Mouse (Mus musculus): Measurements from ENCODE around the gene Gpr153. TPM values are rescaled to one million over a fixed set of nuclear protein-coding genes. Genes with fewer than 3 reads are reported as not detected.
A peak's percentile ranks its signal among the peaks of the same experiment; 100 is the strongest.

Gene Gpr153
- polyA plus RNA-seq, 1 experiment from 2014 or later: 7.8 TPM

DNA sequence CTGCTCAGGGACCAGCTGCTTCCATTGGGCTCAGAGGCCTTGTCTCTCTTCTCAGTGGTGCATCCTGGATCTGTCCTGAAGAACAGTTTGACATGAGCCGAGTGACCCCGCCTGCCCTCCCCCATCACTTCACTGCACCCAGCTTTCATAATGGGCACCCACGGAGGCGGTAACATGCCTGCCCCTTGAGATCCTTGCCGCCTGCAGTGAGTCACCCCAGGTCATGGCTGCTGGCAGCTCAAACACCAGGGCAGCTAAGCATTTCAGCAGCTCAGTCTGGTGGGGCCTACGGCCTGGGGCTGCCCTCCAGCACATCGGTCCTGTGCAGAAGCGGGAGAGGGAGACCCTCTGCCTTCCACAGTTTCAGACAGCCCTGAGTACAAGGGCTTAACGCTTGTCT lies 33.5 kb downstream of the Gpr153 start:
- H3K4me3 ChIP-seq (replicated peaks): no peak overlapping the region
- peaks cover 44% of the 10 kb centered on the region for H3K36me3 ChIP-seq
- H3K27me3 ChIP-seq: peaks cover 29% of the 10 kb centered on the region
- H3K27ac ChIP-seq: no peak overlapping the region
- H3K4me2 ChIP-seq: no peak overlapping the region
- H3K4me1 ChIP-seq: peaks cover 14% of the 10 kb centered on the region
- H3K9me3 ChIP-seq (replicated peaks): no peaks in the 10 kb centered on the region
- H3K9ac ChIP-seq: no peak overlapping the region
- no peak for ATAC-seq (replicated peaks; ENCODE audit: low FRiP score)
- WGBS: 88% methylated on average over 9 of the region's 9 CpGs

DNA sequence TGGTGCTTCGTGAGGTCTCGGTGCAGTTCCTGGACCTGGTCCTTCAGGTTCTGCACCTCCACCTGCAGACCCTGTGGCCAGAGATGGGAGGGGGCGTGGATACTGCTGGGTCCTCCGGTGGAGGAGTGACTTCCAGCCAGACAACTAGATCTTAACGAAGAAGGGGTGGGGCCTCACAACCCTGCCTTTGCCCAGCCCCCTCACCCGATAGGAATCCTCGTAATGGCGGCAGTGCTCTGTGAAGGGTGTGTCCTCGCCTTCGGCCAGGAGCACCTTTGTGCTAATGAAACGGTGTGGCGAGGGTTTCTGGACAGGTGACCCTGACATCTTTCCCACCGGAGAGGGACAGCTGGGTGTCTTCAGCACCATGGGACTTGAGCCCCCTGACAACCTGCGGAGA lies 38.2 kb downstream of the Gpr153 start:
- peaks cover 76% of the 10 kb centered on the region for H3K27me3 ChIP-seq
- peak overlapping the region; percentile 42 for H3K4me3 ChIP-seq (replicated peaks)
- no peak overlapping the region for H3K27ac ChIP-seq
- H3K9ac ChIP-seq: 0 out of 2 replicates have a peak overlapping the region, but pooled peaks have one; percentile 37
- WGBS: 4% methylated on average over 14 of the region's 14 CpGs
- no peak for ATAC-seq (replicated peaks; ENCODE audit: low FRiP score)
- peak overlapping the region; percentile 79 for H3K4me2 ChIP-seq
- H3K36me3 ChIP-seq: peaks cover 13% of the 10 kb centered on the region; the same call in 1 of the 2 replicates
- no peaks in the 10 kb centered on the region for H3K9me3 ChIP-seq (replicated peaks)
- peaks cover 39% of the 10 kb centered on the region for H3K4me1 ChIP-seq

DNA sequence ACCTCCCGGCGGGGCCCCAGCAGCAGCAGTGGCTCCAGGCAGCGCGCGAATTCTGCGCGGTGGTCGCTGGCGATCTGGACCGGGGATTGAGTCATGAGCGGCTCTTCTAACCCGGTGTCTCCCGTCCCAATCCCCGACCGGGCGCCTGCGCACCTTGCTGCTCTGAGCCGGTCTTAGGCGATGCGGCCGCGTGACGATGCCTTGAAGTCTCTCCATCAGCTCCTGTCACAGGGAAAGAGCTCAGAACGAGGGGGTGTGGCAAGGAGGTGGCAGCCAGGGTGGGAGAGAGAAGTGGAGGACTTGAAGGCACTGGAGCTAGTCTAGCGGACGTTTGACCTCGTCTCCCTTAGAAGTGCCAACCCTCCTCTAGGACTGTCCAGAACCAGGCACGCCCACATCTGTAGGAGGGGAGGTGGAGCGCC lies 39.2 kb downstream of the Gpr153 start:
- Histone ChIP-seq H3K9ac (peak overlapping the region; percentile 37; the same call in 1 of the 2 replicates), H3K27me3 (peaks cover 86% of the 10 kb centered on the region), H3K4me2 (peak overlapping the region; percentile 79), H3K4me3 (replicated peaks) (peak overlapping the region; percentile 42), H3K4me1 (peaks cover 42% of the 10 kb centered on the region), H3K9me3 (replicated peaks) (no peaks in the 10 kb centered on the region), H3K27ac (no peak overlapping the region), H3K36me3 (0 out of 2 replicates have a peak, but pooled peaks cover 6% of the 10 kb centered on the region)
- ATAC-seq (replicated peaks; ENCODE audit: low FRiP score): peak; percentile 66; the same call in 1 of the 2 replicates
- under 1% methylated on average over 29 of the region's 29 CpGs for WGBS

GRCm38 (mm10) chr4:152313934-152314333 lies 39.9 kb downstream of the Gpr153 start:
- peaks cover 89% of the 10 kb centered on the region for H3K27me3 ChIP-seq
- H3K36me3 ChIP-seq: 0 out of 2 replicates have a peak, but pooled peaks cover 4% of the 10 kb centered on the region
- peaks cover 49% of the 10 kb centered on the region for H3K4me1 ChIP-seq
- ATAC-seq (replicated peaks; ENCODE audit: low FRiP score): peak; percentile 13; the same call in 1 of the 2 replicates
- H3K9ac ChIP-seq: no peak overlapping the region
- peak overlapping the region; percentile 79 for H3K4me2 ChIP-seq
- H3K27ac ChIP-seq: no peak overlapping the region
- peak overlapping the region; percentile 42 for H3K4me3 ChIP-seq (replicated peaks)
- H3K9me3 ChIP-seq (replicated peaks): no peaks in the 10 kb centered on the region

GRCm38 (mm10) chr4:152315498-152316213 lies 41.6 kb downstream of the Gpr153 start:
- no peak for ATAC-seq (replicated peaks; ENCODE audit: low FRiP score)
- Histone ChIP-seq H3K4me2 (peak overlapping the region; percentile 65), H3K4me3 (replicated peaks) (peak overlapping the region; percentile 38), H3K27me3 (peaks cover 79% of the 10 kb centered on the region), H3K9ac (peak overlapping the region; percentile 14; the same call in 1 of the 2 replicates), H3K36me3 (no peaks in the 10 kb centered on the region), H3K9me3 (replicated peaks) (no peaks in the 10 kb centered on the region), H3K27ac (no peak overlapping the region), H3K4me1 (peaks cover 51% of the 10 kb centered on the region)
- under 1% methylated on average over 43 of the region's 43 CpGs for WGBS

DNA sequence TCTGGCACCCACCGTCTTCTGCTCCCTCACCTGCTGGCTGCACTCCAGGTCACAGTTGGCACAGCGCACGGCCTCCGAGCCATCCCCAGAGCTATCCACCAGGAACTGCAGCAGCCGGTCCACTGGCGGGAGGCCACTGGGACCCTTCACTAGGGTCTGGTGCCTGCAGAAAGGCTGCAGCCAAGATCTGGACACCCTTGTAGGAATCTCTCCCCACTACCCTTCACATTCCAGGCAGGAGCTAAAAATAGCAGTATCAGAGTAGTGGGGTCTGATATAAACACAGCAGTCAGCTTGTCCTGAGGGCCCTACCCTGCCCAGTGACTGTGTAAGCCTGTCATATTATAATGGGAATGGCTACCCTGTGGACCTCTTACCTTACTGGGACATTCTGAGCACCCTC lies 43.6 kb downstream of the Gpr153 start:
- Histone ChIP-seq H3K9me3 (replicated peaks) (no peaks in the 10 kb centered on the region), H3K4me1 (peaks cover 44% of the 10 kb centered on the region), H3K4me2 (no peak overlapping the region), H3K9ac (no peak overlapping the region), H3K4me3 (replicated peaks) (no peak overlapping the region), H3K27ac (no peak overlapping the region), H3K27me3 (peaks cover 59% of the 10 kb centered on the region), H3K36me3 (no peaks in the 10 kb centered on the region)
- no peak for ATAC-seq (replicated peaks; ENCODE audit: low FRiP score)
- WGBS: 82% methylated on average over 6 of the region's 6 CpGs

- Histone ChIP-seq H3K4me2 (peak within 1 kb of the TSS; percentile 62), H3K9ac (no peak within 1 kb of the TSS), H3K4me3 (replicated peaks) (peak within 1 kb of the TSS; percentile 29), H3K4me1 (peaks cover 34% of the 10 kb centered on the region), H3K27me3 (peaks cover 49% of the 10 kb centered on the region), H3K27ac (no peak within 1 kb of the TSS), H3K36me3 (no peaks in the 10 kb centered on the region), H3K9me3 (replicated peaks) (no peaks in the 10 kb centered on the region)
- ATAC-seq (replicated peaks; ENCODE audit: low FRiP score): peak; percentile 44
- 3% methylated on average over 26 of the region's 26 CpGs for WGBS
Observed at GRCm38 (mm10) chr4:152318517-152319234, 44.6 kb downstream of the Gpr153 start, which contains the start of gene Rnf207. Rnf207 (minus strand) TSS chr4:152318993.

DNA sequence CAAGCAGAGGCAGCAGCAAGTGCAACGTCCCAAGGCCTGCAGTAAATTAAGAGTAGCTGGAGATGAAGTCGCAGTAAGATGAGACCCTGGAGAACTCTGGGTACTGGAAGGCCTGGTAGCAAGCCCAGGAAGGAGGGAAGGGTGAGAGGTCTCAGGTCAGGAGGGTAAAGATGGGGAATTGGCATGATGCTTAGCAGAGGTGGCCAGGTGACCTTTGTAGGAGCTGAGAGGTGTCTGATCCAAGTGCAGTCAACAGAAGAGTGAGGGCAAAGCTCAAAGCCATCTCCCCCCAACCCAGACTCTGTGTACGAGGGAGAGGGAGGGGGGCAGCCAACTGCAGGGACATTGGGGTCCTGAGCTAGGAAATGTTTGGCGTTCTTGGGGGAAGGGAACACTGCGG lies 47.4 kb downstream of the Gpr153 start:
- peaks cover 16% of the 10 kb centered on the region for H3K4me1 ChIP-seq
- H3K4me2 ChIP-seq: no peak overlapping the region
- H3K9me3 ChIP-seq (replicated peaks): no peaks in the 10 kb centered on the region
- ATAC-seq (replicated peaks; ENCODE audit: low FRiP score): no peak
- no peaks in the 10 kb centered on the region for H3K36me3 ChIP-seq
- H3K27ac ChIP-seq: no peak overlapping the region
- 37% methylated on average over 5 of the region's 5 CpGs for WGBS
- no peak overlapping the region for H3K9ac ChIP-seq
- H3K4me3 ChIP-seq (replicated peaks): no peak overlapping the region
- peaks cover 21% of the 10 kb centered on the region for H3K27me3 ChIP-seq

DNA sequence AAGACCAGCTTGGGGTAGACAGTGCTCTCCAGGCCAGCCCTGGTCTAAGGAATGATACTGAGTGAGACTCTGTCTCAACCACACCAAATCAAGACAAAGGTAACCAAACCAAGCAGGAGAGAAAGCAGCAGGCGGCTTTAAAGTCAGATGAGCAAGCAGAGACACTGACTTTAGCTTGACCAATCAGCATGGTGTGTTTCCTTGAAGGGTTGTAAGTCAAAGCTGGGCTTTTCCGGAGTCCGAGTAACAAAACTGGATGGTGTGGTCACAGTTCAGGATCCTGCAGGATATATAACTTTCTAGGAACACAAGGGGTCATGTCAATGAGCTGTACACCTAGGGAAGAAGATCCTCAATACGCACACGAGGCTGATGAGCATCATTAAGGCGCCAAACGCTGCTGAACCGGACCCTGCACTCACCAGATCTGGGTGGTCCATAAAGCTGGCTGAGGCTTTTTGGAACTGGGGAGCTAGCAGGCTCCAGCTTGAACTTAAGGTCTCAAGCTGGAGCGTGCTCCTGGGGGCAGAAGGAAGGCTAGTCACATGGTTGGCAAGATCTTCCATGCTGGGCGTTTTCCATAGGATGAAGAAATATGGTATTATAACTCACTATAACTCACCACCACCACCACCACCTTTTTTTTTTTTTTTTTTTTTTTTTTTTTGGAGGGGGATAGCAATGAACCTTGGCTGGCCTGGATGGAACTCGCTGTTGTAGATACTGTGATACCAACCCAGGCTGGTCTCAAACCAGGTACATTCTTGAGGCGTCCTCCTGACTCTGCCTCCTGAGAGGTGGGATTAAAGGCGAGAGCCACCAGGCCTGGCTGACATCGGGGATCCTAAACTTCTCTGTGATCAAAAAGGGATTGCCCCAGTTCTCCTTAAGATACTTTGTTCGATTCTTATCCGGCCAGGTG lies 50.9 kb downstream of the Gpr153 start:
- Histone ChIP-seq H3K9me3 (replicated peaks) (no peaks in the 10 kb centered on the region), H3K4me3 (replicated peaks) (peak overlapping the region; percentile 99), H3K4me2 (peak overlapping the region; percentile 72), H3K27ac (0 out of 2 replicates have a peak overlapping the region, but pooled peaks have one; percentile 46), H3K27me3 (no peaks in the 10 kb centered on the region), H3K36me3 (peaks cover 25% of the 10 kb centered on the region), H3K9ac (no peak overlapping the region), H3K4me1 (peaks cover 20% of the 10 kb centered on the region)
- WGBS: 55% methylated on average over 16 of the region's 16 CpGs
- ATAC-seq (replicated peaks; ENCODE audit: low FRiP score): peak; percentile 23; the same call in 1 of the 2 replicates

DNA sequence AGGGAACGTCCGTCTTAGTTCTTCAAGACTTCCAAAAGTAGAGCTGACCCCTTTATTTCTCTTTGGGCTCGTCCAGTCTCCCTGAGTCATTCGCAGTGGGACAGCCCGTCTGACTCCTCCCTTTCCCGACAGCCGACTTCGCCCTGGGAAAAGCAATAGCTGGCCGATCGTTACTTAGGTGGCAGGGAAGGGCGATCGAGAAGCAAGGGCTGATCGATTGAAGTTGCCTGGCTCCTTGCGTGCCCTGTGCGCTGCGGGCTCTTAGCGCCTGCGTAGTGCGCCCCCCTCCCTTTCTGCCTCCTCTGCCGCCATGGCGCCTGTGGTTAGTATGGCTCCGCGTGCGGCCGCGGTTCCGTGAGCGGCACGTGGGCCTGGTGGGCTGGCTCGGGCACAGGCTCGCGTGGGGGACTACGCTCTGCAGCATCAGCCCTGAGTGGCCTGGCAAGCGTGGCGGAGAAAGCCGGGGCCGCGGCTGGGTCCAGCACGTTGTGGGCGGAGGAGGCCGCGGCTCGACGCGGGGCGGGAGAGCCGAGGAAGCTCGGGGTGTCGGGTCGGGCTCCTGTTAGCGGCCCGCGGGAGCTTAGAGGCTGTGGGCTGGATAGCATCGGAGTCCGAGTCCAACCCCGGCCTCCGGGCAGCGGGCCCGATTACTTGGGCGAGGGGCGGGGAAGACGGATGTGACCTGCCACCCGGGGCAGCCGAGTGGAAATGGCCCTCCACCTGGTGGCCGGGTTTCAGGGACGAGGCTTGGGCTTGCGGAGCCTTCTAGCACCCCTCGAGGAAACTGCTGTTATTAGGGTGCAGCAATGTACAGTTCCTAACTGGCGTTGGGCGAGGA lies 51.8 kb downstream of the Gpr153 start, which contains the start of gene Rpl22:
Gene Rpl22, plus strand, starts transcription at position 169 of the 838 bp plus-strand sequence.
- Histone ChIP-seq H3K27ac (peak within 1 kb of the TSS; percentile 83), H3K9ac (peak within 1 kb of the TSS; percentile 99), H3K9me3 (replicated peaks) (no peaks in the 10 kb centered on the region), H3K4me2 (peak within 1 kb of the TSS; percentile 72), H3K27me3 (no peaks in the 10 kb centered on the region), H3K4me1 (peaks cover 20% of the 10 kb centered on the region), H3K4me3 (replicated peaks) (peak within 1 kb of the TSS; percentile 99), H3K36me3 (peaks cover 34% of the 10 kb centered on the region)
- ATAC-seq (replicated peaks; ENCODE audit: low FRiP score): peak; percentile 97
- WGBS: under 1% methylated on average over 70 of the region's 70 CpGs
